8 mouse cellular contexts compared by ENCODE assay signal in the genomic region with DNA sequence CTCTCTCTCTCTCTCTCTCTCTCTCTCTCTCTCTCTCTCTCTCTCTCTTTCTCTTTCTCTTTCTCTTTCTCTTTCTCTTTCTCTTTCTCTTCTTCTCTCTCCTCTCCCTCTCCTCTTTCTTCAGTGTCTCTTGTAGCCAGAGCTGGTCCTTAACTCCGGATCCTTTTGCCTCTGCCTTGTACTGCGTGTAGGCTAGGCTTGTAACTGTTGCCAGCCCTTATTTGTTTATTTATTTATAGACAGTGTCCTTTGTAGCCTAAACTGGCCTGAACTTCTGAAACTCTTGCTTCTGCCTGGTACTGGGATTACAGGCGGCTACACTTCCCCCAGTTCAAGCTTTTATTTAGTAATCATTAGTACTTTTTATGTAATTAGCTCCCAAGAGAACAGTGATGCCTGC. TPM values are rescaled to one million over a fixed set of nuclear protein-coding genes. Genes with fewer than 3 reads are reported as not detected.
A peak's percentile ranks its signal among the peaks of the same experiment; 100 is the strongest.
DNase-seq lines count a peak whose midpoint lies in the region; ATAC-seq and TF ChIP-seq lines count a peak whose summit lies in the region.

No protein-coding gene starts in this region.

- TF ChIP-seq CTCF in bone marrow, adult 2 months (IDR thresholded peaks at IDR 0.05; ENCODE audit: control insufficient read depth, insufficient read depth, low read length) = no peak
- no peak for TF ChIP-seq CTCF in hindbrain, postnatal 0 days (IDR thresholded peaks at IDR 0.05; ENCODE audit: low read depth)

- peaks cover 10% of the 10 kb centered on the region for H3K4me1 ChIP-seq in heart, embryonic 16.5 days (ENCODE audit: control insufficient read depth, insufficient read depth, low read length)
- H3K4me1 ChIP-seq in bone marrow, adult 2 months (ENCODE audit: control insufficient read depth, insufficient read depth, low read length) = no peaks in the 10 kb centered on the region; the same call in 1 of the 2 replicates
- H3K4me1 ChIP-seq in hindbrain, postnatal 0 days (ENCODE audit: insufficient read depth, low read length) = peaks cover 3% of the 10 kb centered on the region; the same call in 1 of the 2 replicates
- peaks cover 21% of the 10 kb centered on the region for H3K4me1 ChIP-seq in midbrain, embryonic 16.5 days (ENCODE audit: control insufficient read depth, insufficient read depth, low read length)

- H3K9ac ChIP-seq in heart, embryonic 16.5 days (ENCODE audit: low read length) = peak overlapping the region; percentile 10
- no peak overlapping the region for H3K9ac ChIP-seq in hindbrain, postnatal 0 days (replicated peaks; ENCODE audit: low read length)
- H3K9ac ChIP-seq in midbrain, embryonic 16.5 days (ENCODE audit: low read depth, low read length) = no peak overlapping the region; the same call in 1 of the 2 replicates

- H3K27me3 ChIP-seq in heart, embryonic 16.5 days (ENCODE audit: control insufficient read depth, insufficient read depth, low read length) = no peaks in the 10 kb centered on the region
- H3K27me3 ChIP-seq in hindbrain, postnatal 0 days (ENCODE audit: insufficient read depth, low read length) = no peaks in the 10 kb centered on the region
- H3K27me3 ChIP-seq in midbrain, embryonic 16.5 days (ENCODE audit: control insufficient read depth, insufficient read depth, low read depth, low read length) = no peaks in the 10 kb centered on the region

- ATAC-seq in heart, embryonic 16.5 days (replicated peaks; ENCODE audit: extremely low read depth, insufficient read depth, low FRiP score) = no peak
- ATAC-seq in hindbrain, postnatal 0 days = no peak
- ATAC-seq in midbrain, embryonic 16.5 days = no peak

- H3K9me3 ChIP-seq in heart, embryonic 16.5 days (replicated peaks; ENCODE audit: control insufficient read depth, low read length) = no peaks in the 10 kb centered on the region
- no peaks in the 10 kb centered on the region for H3K9me3 ChIP-seq in hindbrain, postnatal 0 days (ENCODE audit: low read length)
- H3K9me3 ChIP-seq in midbrain, embryonic 16.5 days (replicated peaks; ENCODE audit: control insufficient read depth, low read length, poor library complexity, severe bottlenecking) = no peaks in the 10 kb centered on the region

- H3K27ac ChIP-seq in heart, embryonic 16.5 days (ENCODE audit: low read length) = no peak overlapping the region
- H3K27ac ChIP-seq in bone marrow, adult 2 months (ENCODE audit: control insufficient read depth, insufficient read depth, low read depth, low read length, poor library complexity) = no peak overlapping the region
- no peak overlapping the region for H3K27ac ChIP-seq in hindbrain, postnatal 0 days
- H3K27ac ChIP-seq in midbrain, embryonic 16.5 days (ENCODE audit: low read length) = no peak overlapping the region

- TF ChIP-seq POLR2A in bone marrow, adult 2 months (IDR thresholded peaks at IDR 0.05; ENCODE audit: borderline replicate concordance, control insufficient read depth, low read depth, low read length) = no peak

- DNase-seq in heart, adult 9 months (ENCODE audit: low spot score in 2 of 2) = no peak
- no peak for DNase-seq in hindbrain, postnatal 0 days (ENCODE audit: low spot score)
- no peak for DNase-seq in right cerebral cortex, postnatal 4 days
- no peak for DNase-seq in left cerebral cortex, adult 18-20 months (ENCODE audit: low spot score in 2 of 2)
- DNase-seq in testis, postnatal 10 days (ENCODE audit: low spot score) = no peak

- no peaks in the 10 kb centered on the region for H3K36me3 ChIP-seq in heart, embryonic 16.5 days (ENCODE audit: control insufficient read depth, insufficient read depth)
- H3K36me3 ChIP-seq in hindbrain, postnatal 0 days (ENCODE audit: insufficient read depth, low read length) = no peaks in the 10 kb centered on the region
- H3K36me3 ChIP-seq in midbrain, embryonic 16.5 days (ENCODE audit: control insufficient read depth, insufficient read depth, low read length) = no peaks in the 10 kb centered on the region

- H3K4me3 ChIP-seq in heart, embryonic 16.5 days (ENCODE audit: low read length) = peak overlapping the region; percentile 97
- H3K4me3 ChIP-seq in bone marrow, adult 2 months (replicated peaks; ENCODE audit: control insufficient read depth, low read depth, low read length) = peak overlapping the region; percentile 53
- H3K4me3 ChIP-seq in hindbrain, postnatal 0 days (ENCODE audit: low read length) = peak overlapping the region; percentile 97
- no peak overlapping the region for H3K4me3 ChIP-seq in midbrain, embryonic 16.5 days (ENCODE audit: low read depth, low read length)

- peak overlapping the region; percentile 94 for H3K4me2 ChIP-seq in heart, embryonic 16.5 days (ENCODE audit: low read depth, low read length)
- H3K4me2 ChIP-seq in hindbrain, postnatal 0 days (ENCODE audit: low read depth, low read length) = peak overlapping the region; percentile 95
- peak overlapping the region; percentile 71 for H3K4me2 ChIP-seq in midbrain, embryonic 16.5 days (ENCODE audit: low read length)

- 17% methylated on average over 3 of the region's 3 CpGs for WGBS in heart, embryonic 16.5 days
- WGBS in bone marrow, adult 2 months = 9% methylated on average over 3 of the region's 3 CpGs
- 28% methylated on average over 3 of the region's 3 CpGs for WGBS in hindbrain, postnatal 0 days
- 28% methylated on average over 3 of the region's 3 CpGs for WGBS in midbrain, embryonic 16.5 days

RNA-seq across cellular contexts. Expression of a gene that starts 1.2 kb away (rescaled TPM):
- 34.1 and 45.5 TPM in 2 replicates for polyA plus RNA-seq in heart, embryonic 16.5 days (2015; fragmentation: Nextera tagmentation; extraction: Ambion mirVana)
- 20.5 and 71.3 TPM in 2 replicates for polyA plus RNA-seq in bone marrow, adult 2 months (2011; ENCODE audit: insufficient read depth, insufficient read length, low replicate concordance, missing spikeins)
- total RNA-seq in hindbrain, postnatal 0 days (2014; rRNA removed) = 5.2 and 11.2 TPM in 2 replicates
- 18.6 and 26.0 TPM in 2 replicates for polyA plus RNA-seq in hindbrain, postnatal 0 days (2015; fragmentation: Nextera tagmentation; extraction: Ambion mirVana)
- 25.3 and 28.9 TPM in 2 replicates for polyA plus RNA-seq in midbrain, embryonic 16.5 days (2015; fragmentation: Nextera tagmentation; extraction: Ambion mirVana)
- 10 to 100 TPM; 16.7 to 16.9 TPM for total RNA-seq in left cerebral cortex, adult 18-20 months (2021)

RNA-seq across cellular contexts. Expression of a gene that starts 46.0 kb away (rescaled TPM):
- polyA plus RNA-seq in heart, embryonic 16.5 days (2015; fragmentation: Nextera tagmentation; extraction: Ambion mirVana) = 3.1 TPM in 2 replicates
- 6.0 and 6.2 TPM in 2 replicates for polyA plus RNA-seq in bone marrow, adult 2 months (2011; ENCODE audit: insufficient read depth, insufficient read length, low replicate concordance, missing spikeins)
- total RNA-seq in hindbrain, postnatal 0 days (2014; rRNA removed) = 39.2 and 41.0 TPM in 2 replicates
- polyA plus RNA-seq in hindbrain, postnatal 0 days (2015; fragmentation: Nextera tagmentation; extraction: Ambion mirVana) = 5.7 and 7.1 TPM in 2 replicates
- polyA plus RNA-seq in midbrain, embryonic 16.5 days (2015; fragmentation: Nextera tagmentation; extraction: Ambion mirVana) = 10.6 and 11.5 TPM in 2 replicates
- 10 to 100 TPM; 30.2 to 32.8 TPM for total RNA-seq in left cerebral cortex, adult 18-20 months (2021)

RNA-seq across cellular contexts. Expression of a gene that starts 46.1 kb away (rescaled TPM):
- polyA plus RNA-seq in heart, embryonic 16.5 days (2015; fragmentation: Nextera tagmentation; extraction: Ambion mirVana) = 134 and 143 TPM in 2 replicates
- polyA plus RNA-seq in bone marrow, adult 2 months (2011; ENCODE audit: insufficient read depth, insufficient read length, low replicate concordance, missing spikeins) = 45.7 and 71.7 TPM in 2 replicates
- 65.7 and 72.7 TPM in 2 replicates for total RNA-seq in hindbrain, postnatal 0 days (2014; rRNA removed)
- polyA plus RNA-seq in hindbrain, postnatal 0 days (2015; fragmentation: Nextera tagmentation; extraction: Ambion mirVana) = 188 and 202 TPM in 2 replicates
- 164 and 177 TPM in 2 replicates for polyA plus RNA-seq in midbrain, embryonic 16.5 days (2015; fragmentation: Nextera tagmentation; extraction: Ambion mirVana)
- total RNA-seq in left cerebral cortex, adult 18-20 months (2021) = 100 to 1,000 TPM; 197 to 208 TPM

RNA-seq across cellular contexts. Expression of a gene that starts 59.7 kb away (rescaled TPM):
- 31.8 and 32.4 TPM in 2 replicates for polyA plus RNA-seq in heart, embryonic 16.5 days (2015; fragmentation: Nextera tagmentation; extraction: Ambion mirVana)
- polyA plus RNA-seq in bone marrow, adult 2 months (2011; ENCODE audit: insufficient read depth, insufficient read length, low replicate concordance, missing spikeins) = 9.4 and 14.6 TPM in 2 replicates
- total RNA-seq in hindbrain, postnatal 0 days (2014; rRNA removed) = 10.2 and 11.6 TPM in 2 replicates
- 20.2 and 20.9 TPM in 2 replicates for polyA plus RNA-seq in hindbrain, postnatal 0 days (2015; fragmentation: Nextera tagmentation; extraction: Ambion mirVana)
- polyA plus RNA-seq in midbrain, embryonic 16.5 days (2015; fragmentation: Nextera tagmentation; extraction: Ambion mirVana) = 26.8 and 33.1 TPM in 2 replicates
- 1 to 10 TPM; 6.3 to 7.9 TPM for total RNA-seq in left cerebral cortex, adult 18-20 months (2021)
